Mouse (Mus musculus) heart, postnatal 0 days (tissue): ENCODE data around the gene Exosc2. TPM values are rescaled to one million over a fixed set of nuclear protein-coding genes. Genes with fewer than 3 reads are reported as not detected.

Source experiments
- ATAC-seq: fragments of 200-750 bp; cut with Nextera tagmentation; 2 replicates; pipeline ENCODE4 v1.8.0; 2017; ENCODE audit warnings: low read depth, moderate number of reproducible peaks, moderate library complexity; ENCODE audit not compliant: insufficient read depth
- DNase-seq: peaks from one replicate; pipeline ENCODE4 v3.0.0-alpha.2; 2016; ENCODE audit warnings: low spot score
- H3K27ac ChIP-seq: fragments of 300-500 bp; sonication (generic); 2 replicates; pipeline ENCODE4 v1.5.1; 2014; ENCODE audit warnings: low read depth, mild to moderate bottlenecking
- H3K27me3 ChIP-seq: fragments of 300-500 bp; sonication (generic); 2 replicates; pipeline ENCODE4 v1.6.1; 2014; ENCODE audit warnings: low read length, mixed read lengths; ENCODE audit not compliant: control insufficient read depth, insufficient read depth
- H3K36me3 ChIP-seq: fragments of 300-500 bp; sonication (generic); replicated peaks from 2 replicates; pipeline ENCODE4 v1.6.1; 2014; ENCODE audit warnings: low read length, mixed read lengths; ENCODE audit not compliant: control insufficient read depth, insufficient read depth
- H3K4me1 ChIP-seq: fragments of 300-500 bp; sonication (generic); 2 replicates; pipeline ENCODE4 v1.6.1; 2014; ENCODE audit warnings: antibody characterized with exemption; ENCODE audit not compliant: control insufficient read depth, insufficient read depth
- H3K4me2 ChIP-seq: fragments of 300-500 bp; sonication (generic); 2 replicates; pipeline ENCODE4 v1.6.1; 2014; ENCODE audit warnings: low read depth, mild to moderate bottlenecking, low read length, moderate library complexity
- H3K4me3 ChIP-seq: fragments of 300-500 bp; sonication (generic); 2 replicates; pipeline ENCODE4 v1.5.1; 2014; ENCODE audit warnings: low read depth, low read length
- H3K9ac ChIP-seq: fragments of 300-500 bp; sonication (generic); replicated peaks from 2 replicates; pipeline ENCODE4 v1.6.1; 2014; ENCODE audit warnings: low read depth, low read length, mixed read lengths
- H3K9me3 ChIP-seq: fragments of 300-500 bp; sonication (generic); replicated peaks from 2 replicates; pipeline ENCODE4 v1.6.1; 2016; ENCODE audit warnings: low read length; ENCODE audit not compliant: control insufficient read depth
- CTCF ChIP-seq: IDR thresholded peaks from 2 replicates; pipeline ENCODE4 v1.5.1; 2016; ENCODE audit warnings: antibody characterized with exemption, control low read depth, low read depth
- EP300 ChIP-seq: IDR thresholded peaks from 2 replicates; pipeline ENCODE4 v1.6.1; 2016; ENCODE audit warnings: antibody characterized with exemption, low read depth
- WGBS: fragments of 180-500 bp; shearing (Covaris S2); extraction: QIAGEN DNeasy Blood & Tissue Kit; methylation state at CpG from one replicate; pipeline ENCODE4 v1.1.7; 2014; 5-methylcytosine and 5-hydroxymethylcytosine counted together
- polyA plus RNA-seq: library from polyadenylated mRNA; unstranded; fragments of >200 nt; fragmentation: Nextera tagmentation; extraction: Ambion mirVana; gene quantifications from 2 replicates; pipeline ENCODE4 v1.2.1, GENCODE M21; 2015
- total RNA-seq: library from RNA; depleted of rRNA; stranded (reverse); fragments of >200 nt; gene quantifications from 2 replicates; pipeline ENCODE4 v1.2.3, GENCODE M21; 2014; ENCODE audit warnings: low replicate concordance

Gene Exosc2
- total and polyA plus RNA-seq, 2 experiments from 2014 or later = 19.9 to 39.8 TPM

DNA sequence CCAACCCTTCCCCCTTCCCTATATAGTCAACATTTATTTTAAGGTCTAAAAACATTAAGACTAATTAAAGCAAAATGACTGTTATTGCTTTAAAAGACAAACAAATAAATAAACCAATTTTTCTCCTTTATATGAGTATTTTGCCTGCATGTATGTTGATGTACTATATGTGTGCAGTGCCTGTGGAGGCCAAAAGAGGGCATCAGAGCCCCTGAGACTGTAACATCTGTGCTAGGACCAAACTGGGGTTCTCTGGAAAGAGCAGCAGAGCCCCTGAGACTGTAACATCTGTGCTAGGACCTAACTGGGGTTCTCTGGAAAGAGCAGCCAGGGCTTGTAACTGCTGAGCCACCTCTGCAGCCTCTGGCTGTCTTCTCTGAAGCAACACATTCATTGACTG, 27.7 kb downstream of the Exosc2 start:
- H3K36me3 ChIP-seq = peaks cover 24% of the 10 kb centered on the region
- H3K27ac ChIP-seq = no peak overlapping the region
- no peak overlapping the region for H3K9ac ChIP-seq
- TF ChIP-seq EP300 = no peak
- peak; percentile 34 for TF ChIP-seq CTCF
- ATAC-seq (no peak), DNase-seq (no peak)
- no peak overlapping the region for H3K4me3 ChIP-seq
- peaks cover 13% of the 10 kb centered on the region for H3K4me1 ChIP-seq
- H3K4me2 ChIP-seq = no peak overlapping the region
- H3K9me3 ChIP-seq = no peaks in the 10 kb centered on the region
- H3K27me3 ChIP-seq = no peaks in the 10 kb centered on the region

DNA sequence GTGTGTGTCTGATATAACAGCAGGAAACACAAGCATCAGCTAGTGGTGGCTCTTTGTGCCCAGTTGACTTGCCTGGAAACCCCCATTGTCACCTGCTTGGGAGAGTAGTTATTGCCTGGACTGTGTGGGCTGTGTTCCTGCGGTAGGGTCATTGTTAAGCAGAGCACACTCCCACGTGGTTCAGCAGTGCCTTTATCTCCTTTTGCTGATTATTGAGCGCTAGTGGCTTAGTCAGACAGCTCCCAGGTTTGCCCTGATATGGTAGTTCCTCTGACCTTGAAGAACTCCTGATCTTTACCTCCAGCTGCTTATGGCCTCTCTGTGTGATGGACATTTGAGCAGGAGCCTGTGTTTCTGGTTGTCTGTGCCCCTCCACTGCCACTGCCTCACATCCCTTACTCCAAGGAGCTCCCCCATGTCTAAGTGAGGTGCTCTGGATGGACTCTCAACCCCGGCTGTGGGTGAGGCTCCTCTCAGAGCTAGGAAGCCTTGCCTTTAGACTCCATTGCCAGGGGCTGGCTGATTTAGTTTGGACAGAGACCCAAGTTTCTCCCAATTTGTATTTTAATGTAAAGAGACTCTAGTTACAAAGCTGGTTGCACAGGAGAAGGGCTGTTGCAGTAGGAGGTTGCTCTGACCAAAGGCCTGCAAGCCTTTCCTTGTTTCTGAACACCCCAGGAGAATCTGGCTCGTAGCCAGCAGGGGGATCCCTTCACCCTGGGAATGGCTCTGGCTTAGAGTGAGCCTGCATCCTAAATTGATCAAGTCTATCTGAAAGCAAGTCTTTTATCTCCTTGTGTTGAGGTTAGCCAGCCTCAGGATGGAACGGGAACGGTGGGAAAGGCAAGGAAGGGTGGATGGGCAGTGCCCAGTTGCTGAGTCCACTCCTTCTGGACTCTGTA, 30.3 kb downstream of the Exosc2 start:
- peaks cover 10% of the 10 kb centered on the region for H3K36me3 ChIP-seq
- H3K4me3 ChIP-seq = no peak overlapping the region
- H3K9ac ChIP-seq = no peak overlapping the region
- no peak overlapping the region for H3K4me2 ChIP-seq
- H3K9me3 ChIP-seq = no peaks in the 10 kb centered on the region
- TF ChIP-seq EP300 (no peak), CTCF (no peak)
- 20% methylated on average over 7 of the region's 7 CpGs for WGBS
- peaks cover 13% of the 10 kb centered on the region for H3K4me1 ChIP-seq
- H3K27me3 ChIP-seq = no peaks in the 10 kb centered on the region
- DNase-seq = peak; percentile 74
- H3K27ac ChIP-seq = peak overlapping the region; percentile 50
- ATAC-seq = peak; percentile 86

DNA sequence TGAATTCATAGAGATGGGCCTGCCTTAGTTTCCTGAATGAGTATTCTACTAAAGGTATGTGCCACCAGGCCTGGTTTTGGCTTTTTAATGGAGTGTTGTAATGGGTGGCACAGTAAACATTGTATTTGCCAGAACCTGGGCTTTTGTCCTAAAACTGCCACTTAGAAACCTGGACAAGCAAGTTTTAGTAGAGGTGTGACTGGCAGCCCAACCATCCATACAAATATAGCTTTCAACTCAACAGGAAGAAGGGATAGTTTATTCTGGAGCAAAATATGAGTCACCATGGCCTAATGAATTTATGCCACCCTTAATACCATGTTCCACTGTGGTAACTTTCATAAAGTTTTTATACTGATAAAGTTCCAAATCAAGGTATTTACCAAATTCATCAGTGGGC, 32.7 kb downstream of the Exosc2 start:
- DNase-seq (no peak), ATAC-seq (no peak)
- Histone ChIP-seq H3K36me3 (no peaks in the 10 kb centered on the region), H3K9ac (no peak overlapping the region), H3K27me3 (no peaks in the 10 kb centered on the region), H3K27ac (no peak overlapping the region), H3K4me1 (peaks cover 13% of the 10 kb centered on the region), H3K4me2 (no peak overlapping the region), H3K9me3 (no peaks in the 10 kb centered on the region), H3K4me3 (no peak overlapping the region)
- no peak for TF ChIP-seq CTCF
- no peak for TF ChIP-seq EP300

DNA sequence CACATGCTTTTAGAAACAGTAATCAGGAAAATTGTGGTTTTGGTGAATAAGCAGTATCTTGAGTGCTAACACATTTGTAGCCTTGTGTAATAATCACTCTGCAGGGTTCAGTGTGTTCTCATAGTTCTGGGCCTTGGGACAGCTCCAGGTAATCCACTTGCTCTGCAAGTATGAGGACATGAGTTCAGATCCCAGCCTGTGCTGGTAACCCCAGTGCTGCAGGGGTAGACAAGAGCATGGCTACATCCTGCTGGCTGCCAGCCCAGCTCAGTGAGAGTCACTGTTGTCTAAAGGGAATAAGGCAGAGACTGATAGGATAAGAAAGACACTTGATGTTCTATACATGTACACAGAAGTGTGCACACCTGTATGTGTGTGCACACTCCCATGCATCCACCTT, 35.4 kb downstream of the Exosc2 start:
- TF ChIP-seq EP300 (no peak), CTCF (no peak)
- Histone ChIP-seq H3K9me3 (no peaks in the 10 kb centered on the region), H3K27ac (no peak overlapping the region), H3K4me1 (peaks cover 4% of the 10 kb centered on the region), H3K9ac (no peak overlapping the region), H3K27me3 (no peaks in the 10 kb centered on the region), H3K36me3 (no peaks in the 10 kb centered on the region), H3K4me2 (no peak overlapping the region), H3K4me3 (no peak overlapping the region)
- ATAC-seq = no peak
- no peak for DNase-seq

DNA sequence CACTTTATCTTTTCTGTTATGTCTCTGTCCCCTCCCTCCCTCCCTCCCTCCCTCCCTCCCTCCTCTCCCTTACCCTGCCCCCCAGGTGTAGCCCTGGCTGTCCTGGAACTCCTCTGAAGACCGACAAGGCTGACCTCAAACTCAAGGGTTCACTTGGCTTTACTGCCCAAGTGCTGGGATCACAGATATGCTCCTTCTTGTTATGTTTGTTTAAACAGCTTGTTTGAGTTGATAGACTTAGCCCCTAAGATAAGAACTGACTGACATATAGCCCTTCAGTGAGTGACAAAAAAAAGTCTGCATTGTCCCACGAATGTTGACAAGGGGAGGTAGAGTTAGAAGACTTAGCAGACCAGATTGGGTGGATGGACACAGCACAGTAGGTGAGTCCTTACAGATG, 36.0 kb downstream of the Exosc2 start:
- Histone ChIP-seq H3K27ac (no peak overlapping the region), H3K4me3 (no peak overlapping the region), H3K4me2 (no peak overlapping the region), H3K9me3 (no peaks in the 10 kb centered on the region), H3K4me1 (no peaks in the 10 kb centered on the region), H3K36me3 (no peaks in the 10 kb centered on the region), H3K9ac (no peak overlapping the region), H3K27me3 (no peaks in the 10 kb centered on the region)
- no peak for ATAC-seq
- TF ChIP-seq CTCF (no peak), EP300 (no peak)
- WGBS = 21% methylated on average over 2 of the region's 2 CpGs
- DNase-seq = no peak

DNA sequence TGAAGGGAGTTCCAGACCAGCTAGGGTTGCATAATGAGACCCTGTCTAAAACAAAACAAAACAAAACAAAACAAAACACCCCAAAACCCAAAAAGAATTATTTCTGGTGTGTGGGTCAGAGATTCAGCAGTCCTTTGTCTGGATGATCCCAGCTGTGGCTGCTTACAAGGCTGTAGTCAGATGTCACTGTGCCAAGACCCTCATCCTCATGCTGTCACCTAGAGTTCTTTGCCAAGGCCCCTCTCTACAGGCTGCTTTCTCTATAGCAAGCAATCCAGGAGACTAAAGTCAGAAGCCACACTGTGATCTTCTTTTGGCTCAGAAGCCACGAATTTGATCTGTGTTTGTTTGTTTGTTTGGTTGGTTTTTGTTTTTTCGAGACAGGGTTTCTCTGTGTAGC, 42.2 kb downstream of the Exosc2 start:
- Histone ChIP-seq H3K9ac (no peak overlapping the region), H3K9me3 (no peaks in the 10 kb centered on the region), H3K4me3 (no peak overlapping the region), H3K4me1 (peaks cover 6% of the 10 kb centered on the region; the same call in 1 of the 2 replicates), H3K4me2 (no peak overlapping the region), H3K36me3 (no peaks in the 10 kb centered on the region), H3K27ac (no peak overlapping the region), H3K27me3 (no peaks in the 10 kb centered on the region)
- ATAC-seq = no peak
- WGBS = 80% methylated on average over 2 of the region's 2 CpGs
- no peak for TF ChIP-seq CTCF
- no peak for TF ChIP-seq EP300
- DNase-seq = no peak
